Mouse (Mus musculus) spleen, adult 2 months (tissue): ENCODE results near the gene Supt7l. TPM values are rescaled to one million over a fixed set of nuclear protein-coding genes. Genes with fewer than 3 reads are reported as not detected.
A peak's percentile ranks its signal among the peaks of the same experiment; 100 is the strongest.

Experiments used
- DNase-seq, 2 experiments: peaks; one replicate each; pipeline versions ENCODE4 v3.0.0 to v3.0.0-alpha.2; 2012 to 2021; ENCODE audit warnings: low spot score in 2 of 2, low read depth in 1 of 2
- H3K27ac ChIP-seq: fragments of 200-500 bp; 2 replicates; pipeline ENCODE4 v1.5.1; 2012; ENCODE audit warnings: low read length, inconsistent platforms; ENCODE audit not compliant: insufficient read depth
- H3K27me3 ChIP-seq: fragments of 200-500 bp; 2 replicates; pipeline ENCODE4 v1.6.1; 2012; ENCODE audit warnings: mild to moderate bottlenecking, moderate library complexity, low read length, inconsistent platforms; ENCODE audit not compliant: control insufficient read depth, insufficient read depth
- H3K36me3 ChIP-seq: fragments of 200-500 bp; 2 replicates; pipeline ENCODE4 v1.6.1; 2012; ENCODE audit warnings: mild to moderate bottlenecking, low read length, inconsistent platforms; ENCODE audit not compliant: control insufficient read depth, insufficient read depth
- H3K4me1 ChIP-seq: fragments of 200-500 bp; 2 replicates; pipeline ENCODE4 v1.6.1; 2011; ENCODE audit warnings: inconsistent platforms; ENCODE audit not compliant: control insufficient read depth, insufficient read depth, insufficient read length
- H3K4me3 ChIP-seq: fragments of 200-500 bp; 2 replicates; pipeline ENCODE4 v1.5.1; 2011; ENCODE audit warnings: mild to moderate bottlenecking, inconsistent platforms; ENCODE audit not compliant: insufficient read depth, insufficient read length; ENCODE audit errors: extremely low read depth
- CTCF ChIP-seq: fragments of 200-500 bp; IDR thresholded peaks from 2 replicates; pipeline ENCODE4 v1.5.1; 2011; ENCODE audit warnings: mild to moderate bottlenecking, inconsistent platforms; ENCODE audit not compliant: insufficient read depth, insufficient read length, insufficient replicate concordance; ENCODE audit errors: extremely low read depth
- POLR2A ChIP-seq: fragments of 200-500 bp; IDR thresholded peaks from 2 replicates; pipeline ENCODE4 v1.6.1; 2011; ENCODE audit warnings: low read depth, low read length, inconsistent platforms
- WGBS: fragments of 180-500 bp; shearing (Covaris S2); methylation state at CpG from one replicate; pipeline ENCODE4 v1.1.7; 2018; 5-methylcytosine and 5-hydroxymethylcytosine counted together
- polyA plus RNA-seq: library from polyadenylated mRNA; depleted of rRNA; stranded (reverse); fragments of >200 nt; gene quantifications from 2 replicates; pipeline ENCODE4 v1.2.3, GENCODE M21; 2012

The Supt7l gene
- polyA plus RNA-seq, 1 experiment = 6.1 TPM

- Histone ChIP-seq H3K4me1 (no peaks in the 10 kb centered on the region), H3K4me3 (no peak overlapping the region), H3K27me3 (no peaks in the 10 kb centered on the region), H3K27ac (no peak overlapping the region), H3K36me3 (peaks cover 4% of the 10 kb centered on the region; the same call in 1 of the 2 replicates)
- DNase-seq = no peak
- no peak for TF ChIP-seq POLR2A
- TF ChIP-seq CTCF = no peak
- WGBS = 96% methylated on average over 4 of the region's 4 CpGs
These were observed 37.4 kb upstream of the Supt7l start for GRCm38 (mm10) chr5:31564976-31565375.

GRCm38 (mm10) chr5:31563905-31564304, 36.3 kb upstream of the Supt7l start:
- H3K27me3 ChIP-seq = no peaks in the 10 kb centered on the region
- no peak overlapping the region for H3K27ac ChIP-seq
- no peaks in the 10 kb centered on the region for H3K4me1 ChIP-seq
- TF ChIP-seq POLR2A = no peak
- no peak for TF ChIP-seq CTCF
- H3K36me3 ChIP-seq = peaks cover 9% of the 10 kb centered on the region; the same call in 1 of the 2 replicates
- WGBS = 55% methylated on average over 7 of the region's 7 CpGs
- DNase-seq = no peak
- no peak overlapping the region for H3K4me3 ChIP-seq

GRCm38 (mm10) chr5:31563496-31563895, 35.9 kb upstream of the Supt7l start:
- peak; percentile 35 to 44 for DNase-seq
- H3K36me3 ChIP-seq = peaks cover 9% of the 10 kb centered on the region; the same call in 1 of the 2 replicates
- WGBS = 19% methylated on average over 6 of the region's 6 CpGs
- H3K27ac ChIP-seq = no peak overlapping the region
- no peaks in the 10 kb centered on the region for H3K27me3 ChIP-seq
- H3K4me3 ChIP-seq = no peak overlapping the region
- TF ChIP-seq CTCF = peak; percentile 82; the same call in 1 of the 2 replicates
- TF ChIP-seq POLR2A = no peak
- no peaks in the 10 kb centered on the region for H3K4me1 ChIP-seq

GRCm38 (mm10) chr5:31562036-31562666, 34.5 kb upstream of the Supt7l start:
- TF ChIP-seq POLR2A = no peak
- no peak for TF ChIP-seq CTCF
- H3K4me1 ChIP-seq = no peaks in the 10 kb centered on the region
- no peak overlapping the region for H3K27ac ChIP-seq
- H3K4me3 ChIP-seq = no peak overlapping the region
- no peaks in the 10 kb centered on the region for H3K27me3 ChIP-seq
- 88% methylated on average over 7 of the region's 7 CpGs for WGBS
- no peak for DNase-seq
- H3K36me3 ChIP-seq = peaks cover 12% of the 10 kb centered on the region; the same call in 1 of the 2 replicates

- DNase-seq = no peak
- H3K27ac ChIP-seq = no peak overlapping the region
- 91% methylated on average over 2 of the region's 2 CpGs for WGBS
- H3K4me3 ChIP-seq = no peak overlapping the region
- TF ChIP-seq CTCF (no peak), POLR2A (no peak)
- no peaks in the 10 kb centered on the region for H3K27me3 ChIP-seq
- H3K4me1 ChIP-seq = no peaks in the 10 kb centered on the region
- H3K36me3 ChIP-seq = peaks cover 15% of the 10 kb centered on the region
These were observed 32.7 kb upstream of the Supt7l start for GRCm38 (mm10) chr5:31560352-31560751.

GRCm38 (mm10) chr5:31559401-31559800, 31.8 kb upstream of the Supt7l start:
- 25% methylated on average over 1 of the region's 1 CpGs for WGBS
- Histone ChIP-seq H3K4me1 (no peaks in the 10 kb centered on the region), H3K27ac (no peak overlapping the region), H3K4me3 (no peak overlapping the region), H3K36me3 (peaks cover 16% of the 10 kb centered on the region), H3K27me3 (no peaks in the 10 kb centered on the region)
- TF ChIP-seq POLR2A = no peak
- TF ChIP-seq CTCF = no peak
- no peak for DNase-seq

- Histone ChIP-seq H3K27ac (no peak overlapping the region), H3K27me3 (no peaks in the 10 kb centered on the region), H3K4me1 (no peaks in the 10 kb centered on the region), H3K4me3 (no peak overlapping the region), H3K36me3 (peaks cover 49% of the 10 kb centered on the region)
- TF ChIP-seq POLR2A (no peak), CTCF (no peak)
- no peak for DNase-seq
- 89% methylated on average over 2 of the region's 2 CpGs for WGBS
These were observed 7.6 kb upstream of the Supt7l start for GRCm38 (mm10) chr5:31535228-31535627.

- no peak overlapping the region for H3K4me3 ChIP-seq
- DNase-seq = peak in 1 of 2 experiments; percentile 9
- H3K27ac ChIP-seq = no peak overlapping the region
- peaks cover 5% of the 10 kb centered on the region; the same call in 1 of the 2 replicates for H3K4me1 ChIP-seq
- 32% methylated on average over 2 of the region's 2 CpGs for WGBS
- peaks cover 23% of the 10 kb centered on the region for H3K36me3 ChIP-seq
- H3K27me3 ChIP-seq = no peaks in the 10 kb centered on the region
- TF ChIP-seq CTCF (no peak), POLR2A (no peak)
These were observed 953 bp upstream of the Supt7l start for GRCm38 (mm10) chr5:31528560-31528959.
